Mouse (Mus musculus) kidney, adult 2 months (tissue): ENCODE measurements around the gene Rasip1. TPM values are rescaled to one million over a fixed set of nuclear protein-coding genes. Genes with fewer than 3 reads are reported as not detected.

Source experiments
- DNase-seq: peaks from one replicate; pipeline ENCODE4 v3.0.0; 2021
- H3K27ac ChIP-seq: fragments of 200-500 bp; 2 replicates; pipeline ENCODE4 v1.5.1; 2012; ENCODE audit warnings: low read depth, low read length, control low read depth, inconsistent platforms; ENCODE audit not compliant: insufficient read depth
- H3K27me3 ChIP-seq: fragments of 200-500 bp; replicated peaks from 2 replicates; pipeline ENCODE4 v1.6.1; 2012; ENCODE audit warnings: mild to moderate bottlenecking, moderate library complexity, low read length, inconsistent platforms; ENCODE audit not compliant: control insufficient read depth, insufficient read depth
- H3K36me3 ChIP-seq: fragments of 200-500 bp; 2 replicates; pipeline ENCODE4 v1.6.1; 2012; ENCODE audit warnings: mild to moderate bottlenecking, moderate library complexity, low read length, inconsistent platforms; ENCODE audit not compliant: control insufficient read depth, insufficient read depth
- H3K4me1 ChIP-seq: fragments of 200-500 bp; 2 replicates; pipeline ENCODE4 v1.6.1; 2011; ENCODE audit warnings: low read length; ENCODE audit not compliant: control insufficient read depth, insufficient read depth
- H3K4me3 ChIP-seq: fragments of 200-500 bp; 2 replicates; pipeline ENCODE4 v1.5.1; 2011; ENCODE audit warnings: mild to moderate bottlenecking, low read depth, low read length, control low read depth; ENCODE audit not compliant: insufficient read depth
- CTCF ChIP-seq: fragments of 200-500 bp; conservative IDR thresholded peaks from 2 replicates; pipeline ENCODE4 v1.5.1; 2011; ENCODE audit warnings: low read depth, mild to moderate bottlenecking, control low read depth, low read length, moderate library complexity, mixed read lengths; ENCODE audit not compliant: insufficient read depth, insufficient read length
- POLR2A ChIP-seq: fragments of 200-500 bp; IDR thresholded peaks from one replicate; pipeline ENCODE4 v1.6.1; 2011; ENCODE audit warnings: low read depth, low read length, control low read depth
- WGBS: fragments of 180-500 bp; shearing (Covaris S2); methylation state at CpG from one replicate; pipeline ENCODE4 v1.1.7; 2018; 5-methylcytosine and 5-hydroxymethylcytosine counted together
- polyA plus RNA-seq: library from polyadenylated mRNA; depleted of rRNA; stranded (reverse); fragments of >200 nt; gene quantifications from 2 replicates; pipeline ENCODE4 v1.2.3, GENCODE M21; 2012; rRNA removed

Rasip1 gene
- 19.9 and 20.4 TPM in 2 replicates for polyA plus RNA-seq

- peak; percentile 79 for DNase-seq
- Histone ChIP-seq H3K36me3 (no peaks in the 10 kb centered on the region), H3K4me1 (no peaks in the 10 kb centered on the region), H3K4me3 (peak within 1 kb of the TSS; percentile 52), H3K27ac (peak within 1 kb of the TSS; percentile 65), H3K27me3 (no peaks in the 10 kb centered on the region; the same call in 1 of the 2 replicates)
- WGBS: 71% methylated on average over 9 of the region's 9 CpGs
- TF ChIP-seq POLR2A: peak; percentile 50
- TF ChIP-seq CTCF: no peak
Measured at GRCm38 (mm10) chr7:45627261-45627660, at the start of gene Rasip1. Gene Rasip1, plus strand, starts transcription at chr7:45627488.

- DNase-seq: no peak
- TF ChIP-seq CTCF (no peak), POLR2A (no peak)
- no peaks in the 10 kb centered on the region for H3K27me3 ChIP-seq
- no peaks in the 10 kb centered on the region; the same call in 1 of the 2 replicates for H3K36me3 ChIP-seq
- no peaks in the 10 kb centered on the region; the same call in 1 of the 2 replicates for H3K4me1 ChIP-seq
- 94% methylated on average over 6 of the region's 6 CpGs for WGBS
- no peak overlapping the region for H3K27ac ChIP-seq
- no peak overlapping the region for H3K4me3 ChIP-seq
Measured at GRCm38 (mm10) chr7:45585923-45586322, 41.4 kb upstream of the Rasip1 start.

- 84% methylated on average over 23 of the region's 23 CpGs for WGBS
- DNase-seq: no peak
- H3K4me3 ChIP-seq: no peak overlapping the region
- no peaks in the 10 kb centered on the region for H3K27me3 ChIP-seq
- no peaks in the 10 kb centered on the region; the same call in 1 of the 2 replicates for H3K36me3 ChIP-seq
- TF ChIP-seq POLR2A: no peak
- TF ChIP-seq CTCF: no peak
- no peaks in the 10 kb centered on the region; the same call in 1 of the 2 replicates for H3K4me1 ChIP-seq
- no peak overlapping the region for H3K27ac ChIP-seq
Measured at GRCm38 (mm10) chr7:45587631-45588592, 39.4 kb upstream of the Rasip1 start.

GRCm38 (mm10) chr7:45589173-45589572 is 38.1 kb upstream of the Rasip1 start:
- DNase-seq: peak; percentile 98
- peak overlapping the region; percentile 8; the same call in 1 of the 2 replicates for H3K4me3 ChIP-seq
- TF ChIP-seq POLR2A (no peak), CTCF (peak; percentile 94)
- no peaks in the 10 kb centered on the region; the same call in 1 of the 2 replicates for H3K4me1 ChIP-seq
- no peaks in the 10 kb centered on the region for H3K27me3 ChIP-seq
- WGBS: 1% methylated on average over 19 of the region's 19 CpGs
- H3K36me3 ChIP-seq: no peaks in the 10 kb centered on the region; the same call in 1 of the 2 replicates
- H3K27ac ChIP-seq: no peak overlapping the region

GRCm38 (mm10) chr7:45589898-45590297 is 37.4 kb upstream of the Rasip1 start:
- WGBS: 93% methylated on average over 5 of the region's 5 CpGs
- no peak for TF ChIP-seq CTCF
- TF ChIP-seq POLR2A: no peak

GRCm38 (mm10) chr7:45590874-45591273 is 36.4 kb upstream of the Rasip1 start:
- WGBS: 51% methylated on average over 3 of the region's 3 CpGs
- no peak for DNase-seq
- H3K36me3 ChIP-seq: no peaks in the 10 kb centered on the region; the same call in 1 of the 2 replicates
- H3K27me3 ChIP-seq: no peaks in the 10 kb centered on the region
- H3K4me3 ChIP-seq: no peak overlapping the region
- no peak overlapping the region for H3K27ac ChIP-seq
- no peaks in the 10 kb centered on the region; the same call in 1 of the 2 replicates for H3K4me1 ChIP-seq
- no peak for TF ChIP-seq POLR2A
- 0 out of 2 replicates have a peak, but pooled peaks have one; percentile 8 for TF ChIP-seq CTCF

More at GRCm38 (mm10) chr7:45589898-45590297, 37.4 kb upstream of the Rasip1 start:
- no peaks in the 10 kb centered on the region; the same call in 1 of the 2 replicates for H3K36me3 ChIP-seq
- H3K27me3 ChIP-seq: no peaks in the 10 kb centered on the region
- no peaks in the 10 kb centered on the region; the same call in 1 of the 2 replicates for H3K4me1 ChIP-seq
- H3K4me3 ChIP-seq: no peak overlapping the region
- no peak overlapping the region for H3K27ac ChIP-seq
- no peak for DNase-seq

GRCm38 (mm10) chr7:45591880-45592279 is 35.4 kb upstream of the Rasip1 start:
- Histone ChIP-seq H3K4me3 (no peak overlapping the region), H3K36me3 (no peaks in the 10 kb centered on the region; the same call in 1 of the 2 replicates), H3K27me3 (no peaks in the 10 kb centered on the region), H3K27ac (no peak overlapping the region), H3K4me1 (no peaks in the 10 kb centered on the region; the same call in 1 of the 2 replicates)
- WGBS: 73% methylated on average over 7 of the region's 7 CpGs
- TF ChIP-seq CTCF (no peak), POLR2A (no peak)
- no peak for DNase-seq
